Mouse (Mus musculus) G1E (cell line): ENCODE data around the gene Foxr2. TPM values are rescaled to one million over a fixed set of nuclear protein-coding genes. Genes with fewer than 3 reads are reported as not detected.

Experiments used
- ATAC-seq: 2 replicates; pipeline ENCODE4 v1.8.0; 2016; ENCODE audit warnings: mild to moderate bottlenecking; ENCODE audit not compliant: insufficient number of reproducible peaks, poor library complexity, low FRiP score, severe bottlenecking; ENCODE audit errors: extremely low read depth
- DNase-seq: peaks from one replicate; pipeline ENCODE4 v3.0.0; 2012; ENCODE audit warnings: low spot score
- H3K27me3 ChIP-seq: 2 replicates; pipeline ENCODE4 v1.6.1; 2012; ENCODE audit warnings: mild to moderate bottlenecking, low read length, inconsistent platforms; ENCODE audit not compliant: insufficient read depth
- H3K36me3 ChIP-seq: replicated peaks from 2 replicates; pipeline ENCODE3; 2012; ENCODE audit warnings: mild to moderate bottlenecking, inconsistent platforms
- H3K4me1 ChIP-seq: 2 replicates; pipeline ENCODE4 v1.6.1; 2012; ENCODE audit warnings: low read depth, low read length, inconsistent platforms, mixed read lengths; ENCODE audit not compliant: insufficient read depth
- H3K4me3 ChIP-seq: 2 replicates; pipeline ENCODE4 v1.5.1; 2012; ENCODE audit warnings: low read depth, mild to moderate bottlenecking, inconsistent platforms, low read length, moderate library complexity, mixed read lengths
- H3K9me3 ChIP-seq: replicated peaks from 2 replicates; pipeline ENCODE4 v1.6.1; 2012; ENCODE audit warnings: inconsistent platforms
- CTCF ChIP-seq: IDR thresholded peaks from 2 replicates; pipeline ENCODE4 v1.5.1; 2012; ENCODE audit warnings: low read depth, low read length, inconsistent platforms, mixed read lengths
- GATA1 ChIP-seq: IDR thresholded peaks from 2 replicates; pipeline ENCODE4 v1.6.1; 2012; ENCODE audit warnings: borderline replicate concordance, low read length, inconsistent platforms, mixed read lengths
- GATA2 ChIP-seq: IDR thresholded peaks from 2 replicates; pipeline ENCODE4 v1.6.1; 2012; ENCODE audit warnings: low read depth, low read length, inconsistent platforms, borderline replicate concordance
- POLR2AphosphoS5 ChIP-seq: IDR thresholded peaks from 2 replicates; pipeline ENCODE4 v1.6.1; 2012; ENCODE audit warnings: low read depth, low read length, inconsistent platforms; ENCODE audit not compliant: insufficient replicate concordance
- TAL1 ChIP-seq: conservative IDR thresholded peaks from 2 replicates; pipeline ENCODE4 v1.6.1; 2012; ENCODE audit warnings: low read depth, low read length, inconsistent platforms, mixed read lengths
- polyA plus RNA-seq: library from polyadenylated mRNA; stranded (reverse); fragments of >175 nt; gene quantifications from 2 replicates; pipeline ENCODE4 v1.2.3, GENCODE M21; 2012
- total RNA-seq, 2 experiments: library from RNA; stranded (forward) in 1 of 2; stranded (reverse) in 1 of 2; fragments of 200-1000 nt in 1 of 2; fragments of >200 nt in 1 of 2; fragmentation: Nextera tagmentation in 1 of 2; gene quantifications; 2 replicates each; pipeline ENCODE4 v1.2.3; 2014 to 2017

Gene Foxr2
- total and polyA plus RNA-seq, 3 experiments: not detected

DNA sequence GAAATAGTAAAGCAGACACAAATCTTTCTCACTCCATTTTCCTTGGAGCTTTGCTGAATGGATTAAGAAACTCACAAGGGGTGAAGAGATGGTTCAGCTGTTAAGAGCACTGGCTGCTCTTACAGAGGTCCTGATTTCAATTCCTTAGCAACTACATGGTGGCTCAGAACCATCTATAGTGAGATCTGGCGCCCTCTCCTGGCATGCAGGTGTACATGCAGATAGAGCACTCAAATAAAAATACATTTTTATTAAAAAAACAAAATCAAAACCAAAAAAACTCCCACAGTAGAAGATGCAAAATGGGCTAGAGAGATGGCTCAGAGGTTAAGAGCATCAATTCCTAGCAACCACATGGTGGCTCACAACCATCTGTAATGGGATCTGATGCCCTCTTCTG is 56.2 kb downstream of the Foxr2 start:
- H3K4me1 ChIP-seq: no peaks in the 10 kb centered on the region

DNA sequence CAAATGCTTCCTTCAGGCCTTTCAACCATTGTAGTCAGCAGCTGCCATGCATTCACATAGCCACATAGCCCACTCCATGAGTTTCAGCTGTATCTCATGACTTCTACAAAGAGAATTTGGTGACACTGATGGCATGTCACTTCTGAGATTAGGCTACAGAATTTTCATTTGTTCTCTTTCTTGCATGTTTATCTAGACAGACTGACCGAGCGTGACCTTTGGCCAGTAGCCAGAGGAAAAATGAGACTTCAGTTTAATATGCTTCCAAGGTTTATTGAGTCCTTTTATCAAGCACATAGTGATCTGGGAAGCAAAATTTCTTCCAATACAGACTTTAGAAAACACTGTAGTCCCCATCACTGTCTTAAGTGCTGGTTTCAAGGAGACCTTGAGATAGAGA is 63.6 kb downstream of the Foxr2 start:
- Histone ChIP-seq H3K27me3 (no peaks in the 10 kb centered on the region), H3K36me3 (no peaks in the 10 kb centered on the region), H3K4me1 (no peaks in the 10 kb centered on the region), H3K9me3 (no peaks in the 10 kb centered on the region), H3K4me3 (no peak overlapping the region)
- TF ChIP-seq POLR2AphosphoS5 (no peak), TAL1 (no peak), CTCF (no peak), GATA1 (no peak), GATA2 (no peak)
- DNase-seq: no peak
- no peak for ATAC-seq

More for the DNA sequence above, 56.2 kb downstream of the Foxr2 start:
- TF ChIP-seq GATA1 (no peak), TAL1 (no peak), CTCF (no peak), POLR2AphosphoS5 (no peak), GATA2 (no peak)
- Histone ChIP-seq H3K9me3 (no peaks in the 10 kb centered on the region), H3K36me3 (no peaks in the 10 kb centered on the region), H3K27me3 (no peaks in the 10 kb centered on the region), H3K4me3 (no peak overlapping the region)
- ATAC-seq (no peak), DNase-seq (no peak)

Other genes starting within 250 kb of the Foxr2 start
- gene Usp51, start 112.3 kb upstream of the Foxr2 start, total RNA-seq (2014; fragmentation: Nextera tagmentation): not detected in 2 replicates
- not detected in 2 replicates for gene Usp51, start 112.3 kb upstream of the Foxr2 start, total RNA-seq (2017)
- gene Usp51, start 112.3 kb upstream of the Foxr2 start, polyA plus RNA-seq: not detected in 2 replicates
- gene Mageh1, start 81.2 kb upstream of the Foxr2 start, total RNA-seq (2014; fragmentation: Nextera tagmentation): not detected in 2 replicates
- 0.11 TPM in 1 of 2 replicates, not detected in the other for gene Mageh1, start 81.2 kb upstream of the Foxr2 start, total RNA-seq (2017)
- gene Mageh1, start 81.2 kb upstream of the Foxr2 start, polyA plus RNA-seq: not detected in 2 replicates
- not detected in 2 replicates for gene Rragb, start 21.2 kb downstream of the Foxr2 start, total RNA-seq (2014; fragmentation: Nextera tagmentation)
- 0.27 TPM in 1 of 2 replicates, not detected in the other for gene Rragb, start 21.2 kb downstream of the Foxr2 start, total RNA-seq (2017)
- not detected in 2 replicates for gene Rragb, start 21.2 kb downstream of the Foxr2 start, polyA plus RNA-seq
- gene Klf8, start 118.7 kb downstream of the Foxr2 start, total RNA-seq (2014; fragmentation: Nextera tagmentation): not detected in 2 replicates
- 0.05 TPM in 1 of 2 replicates, not detected in the other for gene Klf8, start 118.7 kb downstream of the Foxr2 start, total RNA-seq (2017)
- not detected in 2 replicates for gene Klf8, start 118.7 kb downstream of the Foxr2 start, polyA plus RNA-seq